Mouse (Mus musculus): ENCODE data around the gene Nrg4.

DNA sequence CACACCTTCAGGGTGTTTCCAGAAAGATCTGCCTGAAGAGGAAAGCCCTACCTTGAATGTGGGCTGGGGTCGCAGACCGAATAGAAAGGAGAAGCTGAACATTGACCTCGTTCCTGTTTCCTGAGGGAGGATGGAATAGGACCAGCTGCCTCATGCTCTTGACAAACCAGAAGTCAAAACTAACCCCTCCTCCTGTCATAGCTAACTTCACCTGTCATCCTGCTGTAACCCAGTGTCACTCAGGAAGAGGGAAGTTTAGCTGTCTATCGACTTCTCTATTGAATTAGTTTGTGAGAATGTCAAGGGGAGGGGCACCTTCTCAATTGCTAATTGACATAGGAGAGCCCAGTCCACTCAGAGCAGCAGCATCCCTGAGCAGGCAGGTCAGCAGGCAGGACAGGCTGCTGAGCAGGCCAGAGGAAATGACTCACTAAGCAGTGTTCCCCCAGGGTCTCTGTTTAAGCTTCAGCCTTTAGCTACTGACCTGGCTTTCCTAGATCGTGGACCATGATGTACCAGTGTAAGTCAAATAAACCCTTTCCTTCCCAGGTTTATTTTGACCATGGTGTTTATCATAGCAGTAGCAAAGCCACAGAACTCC lies 54.6 kb downstream of the Nrg4 start:
- TF ChIP-seq CTCF (IDR thresholded peaks at IDR 0.05; ENCODE audit: borderline replicate concordance, insufficient read depth, low read depth, low read length), result no peak
- TF ChIP-seq POLR2A (IDR thresholded peaks at IDR 0.05; ENCODE audit: borderline replicate concordance, insufficient read depth, low read length), result no peak
